Mouse (Mus musculus) cerebellum, adult (tissue): ENCODE results near the gene Snx11.

Source experiments
- ATAC-seq: cut with Nextera tagmentation; 2 replicates; pipeline ENCODE4 v1.9.2; 2017; ENCODE audit warnings: mild to moderate bottlenecking, moderate library complexity, mixed read lengths; ENCODE audit not compliant: insufficient number of reproducible peaks, low FRiP score, low TSS enrichment

Gene Snx11

DNA sequence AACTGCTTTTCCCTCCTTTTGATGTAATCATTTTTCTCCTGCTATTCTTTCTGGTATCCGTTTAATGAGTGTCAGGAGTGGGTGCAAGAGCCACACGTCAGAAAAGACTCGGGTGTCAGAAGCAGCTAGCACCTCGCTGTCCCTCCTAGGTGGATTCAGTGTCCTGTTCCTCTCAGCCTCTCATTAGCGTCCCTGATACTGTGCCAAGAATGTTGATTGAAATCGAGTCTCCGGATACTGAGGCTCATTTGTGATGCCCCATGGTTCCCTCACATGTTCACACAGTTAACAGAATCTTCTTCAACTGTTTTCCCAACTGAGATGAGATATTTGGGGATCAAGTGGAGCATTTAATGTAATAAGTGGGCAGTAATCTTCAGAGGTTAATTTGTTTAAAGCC, 58.8 kb downstream of the Snx11 start:
- ATAC-seq, result no peak
